Mouse (Mus musculus) embryo, embryonic 9.5 days (tissue): ENCODE results near the gene Enox1.

ENCODE experiments used
- DNase-seq: peaks from one replicate; pipeline ENCODE4 v3.0.0-alpha.2; 2017; ENCODE audit errors: extremely low spot score

Gene Enox1

GRCm38 (mm10) chr14:77195314-77196020 lies 38.9 kb downstream of the Enox1 start:
- DNase-seq: peak; percentile 24

GRCm38 (mm10) chr14:77196246-77196645 lies 39.7 kb downstream of the Enox1 start:
- no peak for DNase-seq

DNA sequence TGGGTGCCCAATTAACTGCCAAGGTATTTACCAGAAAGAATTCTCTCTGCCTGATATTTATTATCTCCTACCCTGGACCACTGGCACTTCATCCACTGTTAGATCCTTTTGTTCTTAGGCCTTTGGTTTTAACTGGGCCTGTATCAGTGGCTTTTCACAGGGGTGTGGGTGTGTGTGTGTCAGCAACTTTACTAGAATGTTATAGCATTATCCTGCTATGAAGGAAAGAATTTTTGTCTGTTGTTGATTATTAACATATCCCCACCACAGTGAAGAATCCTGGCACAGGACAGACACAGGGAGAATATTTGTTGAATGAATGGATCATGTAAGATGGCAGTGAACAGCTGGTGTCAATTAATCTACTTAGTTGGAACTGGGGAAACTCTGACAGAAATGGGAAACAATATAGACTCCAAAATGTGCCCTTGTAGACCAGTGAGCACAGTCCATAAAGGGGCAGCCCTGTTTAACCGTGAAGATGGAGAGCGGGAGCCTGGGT lies 40.9 kb downstream of the Enox1 start:
- no peak for DNase-seq

GRCm38 (mm10) chr14:77210889-77211288 lies 54.3 kb downstream of the Enox1 start:
- no peak for DNase-seq

- DNase-seq: no peak
Observed at GRCm38 (mm10) chr14:77213210-77213609, 56.6 kb downstream of the Enox1 start.

DNA sequence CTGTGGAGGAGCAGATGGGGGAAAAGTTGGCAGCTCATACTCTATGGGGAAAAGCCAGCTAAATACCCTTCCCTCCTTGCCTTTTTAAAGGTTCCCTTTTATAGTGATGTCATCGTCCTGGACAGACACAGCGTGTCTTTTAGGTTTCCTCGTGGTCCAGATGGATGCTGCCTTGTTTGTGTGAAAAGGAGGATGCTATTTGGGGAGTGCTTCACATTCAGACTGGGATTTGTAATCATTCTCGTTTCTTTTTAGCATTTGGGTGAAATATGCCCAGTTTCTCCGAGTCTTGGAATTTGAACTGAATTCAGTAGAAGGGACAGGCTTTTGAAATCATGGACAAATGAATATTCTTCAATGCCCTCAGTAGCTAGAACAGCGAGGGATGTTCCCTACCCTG lies 58.3 kb downstream of the Enox1 start:
- no peak for DNase-seq

DNA sequence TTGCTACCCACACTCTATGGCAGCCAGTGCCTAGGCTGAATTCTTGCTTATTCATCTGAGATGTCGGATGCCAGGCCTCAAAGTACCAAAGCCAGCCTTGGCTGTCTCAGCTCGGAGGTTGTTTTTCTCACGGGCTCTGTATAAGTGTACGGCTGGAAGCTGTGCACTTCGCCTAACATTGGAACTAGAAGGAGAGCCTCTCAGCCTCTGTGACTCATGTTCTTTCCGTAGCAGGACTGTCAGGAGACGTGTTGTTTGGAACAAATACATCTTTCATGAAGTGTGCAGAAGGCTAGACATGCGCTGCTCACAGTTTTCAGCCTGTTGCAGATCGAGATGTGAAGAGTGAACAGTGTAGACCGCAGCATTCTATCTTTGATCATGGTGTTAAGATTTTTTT lies 68.8 kb downstream of the Enox1 start:
- DNase-seq: no peak

DNA sequence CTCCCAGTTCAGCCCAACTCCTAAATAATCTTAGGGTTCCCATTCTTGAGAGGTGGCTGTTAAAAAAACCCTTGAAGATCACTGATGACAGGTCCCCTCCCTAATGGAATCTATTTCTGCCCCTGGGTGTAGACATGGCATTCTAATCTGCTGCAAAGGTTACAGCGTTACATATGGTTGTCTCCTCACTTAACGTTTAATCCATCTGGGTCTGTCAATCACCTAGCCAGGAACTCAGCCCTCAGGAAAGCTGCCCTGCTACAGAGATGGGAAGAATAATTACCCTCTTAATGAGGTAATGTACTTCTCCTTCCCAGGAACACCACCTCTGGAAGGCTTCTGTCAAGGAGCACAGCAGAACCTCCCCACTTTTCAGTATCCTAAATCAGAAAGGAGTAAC lies 82.2 kb downstream of the Enox1 start:
- DNase-seq: no peak

DNA sequence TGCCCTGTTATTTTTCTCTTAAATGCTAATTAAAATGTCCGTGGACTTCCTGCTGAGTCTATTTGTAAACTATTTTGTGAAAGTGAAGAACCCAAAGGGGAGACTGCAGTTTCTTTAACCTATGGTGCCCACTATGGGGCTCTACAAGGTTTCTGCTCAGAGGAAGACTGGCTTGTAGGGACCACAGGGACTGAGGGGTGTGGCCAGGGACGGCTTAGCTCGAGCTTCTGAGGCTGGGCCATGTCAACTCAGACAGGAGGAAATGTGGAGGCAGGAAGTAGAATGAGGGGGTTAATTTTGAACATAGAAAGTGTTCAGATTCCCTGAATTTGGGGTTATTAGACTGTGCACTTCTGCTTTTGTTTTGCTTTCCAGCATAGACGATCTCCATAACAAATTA lies 82.8 kb downstream of the Enox1 start:
- DNase-seq: no peak

GRCm38 (mm10) chr14:77246977-77247376 lies 90.4 kb downstream of the Enox1 start:
- no peak for DNase-seq

GRCm38 (mm10) chr14:77248426-77248825 lies 91.9 kb downstream of the Enox1 start:
- DNase-seq: no peak

GRCm38 (mm10) chr14:77248946-77249345 lies 92.4 kb downstream of the Enox1 start:
- DNase-seq: no peak

GRCm38 (mm10) chr14:77250652-77251238 lies 94.2 kb downstream of the Enox1 start:
- no peak for DNase-seq

DNA sequence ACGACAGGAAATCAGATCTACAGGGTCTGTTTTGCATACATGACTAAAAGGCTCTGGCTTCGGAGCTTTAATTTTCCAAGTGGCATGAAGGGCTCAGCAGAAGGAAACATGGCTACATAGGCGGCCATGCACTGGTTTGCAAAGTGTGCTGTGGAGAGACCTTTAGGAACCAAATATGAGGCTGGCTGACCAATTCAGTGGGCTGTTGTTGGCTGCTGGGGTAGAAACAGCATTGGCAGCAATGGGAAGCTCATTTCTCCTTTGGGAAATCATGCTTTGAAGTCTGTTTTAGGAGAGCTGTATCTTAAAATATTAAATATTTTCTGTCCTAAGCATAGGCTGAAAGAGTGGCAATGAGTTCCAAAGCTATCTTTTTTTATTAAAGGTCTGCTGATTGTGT lies 98.6 kb downstream of the Enox1 start:
- no peak for DNase-seq

- no peak for DNase-seq
Observed at GRCm38 (mm10) chr14:77255711-77256110, 99.1 kb downstream of the Enox1 start.

GRCm38 (mm10) chr14:77256943-77257342 lies 100.4 kb downstream of the Enox1 start:
- DNase-seq: no peak

DNA sequence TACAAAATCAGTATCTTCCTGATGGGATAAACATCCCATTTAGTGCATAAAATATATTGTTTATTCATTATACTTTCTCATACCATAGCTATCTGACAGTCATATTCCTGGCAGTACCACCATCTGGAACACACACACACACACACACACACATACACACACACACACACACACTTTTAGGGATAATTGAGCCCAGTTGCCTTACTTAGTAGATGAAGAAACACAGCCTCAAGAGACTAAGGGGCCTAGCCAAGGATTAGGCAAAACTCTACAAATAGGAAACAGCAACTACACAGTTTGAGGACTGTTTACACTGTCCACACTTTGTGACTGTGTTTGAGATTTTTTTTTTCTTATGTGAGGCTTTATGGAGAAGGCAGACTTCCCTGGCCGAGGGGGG lies 100.9 kb downstream of the Enox1 start:
- DNase-seq: no peak

DNA sequence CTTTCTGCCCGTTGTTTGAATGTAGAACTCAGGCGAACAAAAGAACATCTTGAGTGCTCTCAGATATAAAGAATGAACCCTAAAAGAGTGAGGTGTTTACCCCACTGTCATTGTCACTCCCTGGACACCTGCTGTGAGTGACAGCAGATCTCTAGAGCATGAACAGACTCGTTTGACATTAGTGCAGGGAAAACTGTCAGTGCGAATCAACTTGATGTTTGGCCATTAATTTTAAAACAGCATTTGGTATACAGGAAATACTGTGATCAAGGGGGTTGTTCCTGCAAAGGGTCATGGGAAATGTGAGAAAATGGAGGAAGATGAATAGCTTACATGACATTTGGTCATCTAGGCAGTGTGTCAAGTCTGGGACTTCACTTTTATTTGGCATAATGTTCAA lies 101.6 kb downstream of the Enox1 start:
- DNase-seq: no peak

- DNase-seq: no peak
Observed at GRCm38 (mm10) chr14:77259686-77260085, 103.1 kb downstream of the Enox1 start.

DNA sequence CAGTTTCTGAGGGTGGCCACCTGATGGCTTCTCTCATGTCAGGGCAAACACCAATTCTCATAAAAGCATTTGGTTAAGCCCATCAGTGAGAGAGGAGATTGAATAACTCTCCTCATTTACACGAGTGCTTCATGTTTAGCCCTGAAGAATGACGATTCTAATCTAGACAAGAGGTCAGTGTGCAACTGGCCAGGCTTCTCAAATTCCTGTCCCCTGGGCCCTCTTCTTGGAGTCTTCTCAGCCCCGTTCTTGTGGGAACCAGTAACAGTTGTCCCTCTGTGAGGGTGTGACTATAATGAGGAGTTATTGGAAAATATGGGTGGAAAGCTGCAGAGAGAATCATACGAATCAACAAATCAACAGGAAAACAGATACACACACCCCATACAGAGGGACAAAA lies 103.5 kb downstream of the Enox1 start:
- DNase-seq: no peak

DNA sequence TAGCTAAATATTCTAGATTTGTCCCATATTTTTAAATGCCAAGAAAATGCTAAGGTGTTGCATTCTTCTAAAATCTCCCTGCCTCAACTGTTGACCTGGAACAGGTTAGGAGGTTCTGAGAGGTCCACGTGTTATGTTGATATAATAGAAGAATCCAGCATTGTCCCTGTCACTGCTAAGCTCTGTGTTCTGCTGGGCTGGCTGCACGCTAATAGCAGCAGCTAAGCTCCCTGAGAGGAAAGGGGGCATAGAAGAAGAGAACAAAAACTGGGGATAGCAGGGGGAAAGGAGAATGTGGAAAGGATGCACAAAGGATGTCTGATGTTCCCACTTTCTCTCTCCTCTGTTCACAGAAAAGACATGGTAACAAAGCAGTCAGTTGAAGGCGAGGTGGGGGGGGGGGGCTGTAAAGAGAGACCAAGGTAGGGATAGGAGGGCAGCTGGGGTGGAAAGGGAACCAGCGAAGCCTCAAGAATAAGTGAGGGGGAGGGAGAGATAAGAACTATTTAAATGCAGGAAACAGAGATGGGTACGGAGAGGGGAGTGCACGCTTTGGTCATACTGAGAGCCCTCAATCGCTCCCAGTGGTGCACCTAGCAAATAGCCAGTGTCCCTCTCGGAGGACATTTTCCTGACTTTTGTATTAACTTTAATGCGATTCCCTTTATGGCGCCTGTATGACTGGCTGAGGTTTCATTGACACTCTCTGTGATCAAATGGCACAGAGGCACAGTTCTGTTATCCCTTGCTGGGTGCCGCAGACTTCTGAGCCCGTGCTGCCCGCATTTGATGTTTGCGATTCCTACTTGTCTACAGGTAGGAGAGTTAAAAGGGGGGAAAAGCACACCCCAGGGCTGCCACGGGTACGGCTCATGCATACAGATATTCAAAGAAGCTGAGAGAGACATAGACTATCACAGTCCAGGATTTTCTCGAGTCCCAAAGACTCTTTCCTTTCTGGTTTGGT lies 110.5 kb downstream of the Enox1 start:
- DNase-seq: no peak

GRCm38 (mm10) chr14:77272248-77272930 lies 115.8 kb downstream of the Enox1 start:
- DNase-seq: no peak
